Mouse (Mus musculus) small intestine, adult 2 months (tissue): ENCODE measurements around the gene Gm21860. TPM values are rescaled to one million over a fixed set of nuclear protein-coding genes. Genes with fewer than 3 reads are reported as not detected.
"Not testable (repeated sequence)": the region's sequence is repeated elsewhere in the genome, so short reads cannot be mapped to it uniquely, and the experiment has no call there.

Experiments
- H3K27ac ChIP-seq: fragments of 200-500 bp; 2 replicates; pipeline ENCODE4 v1.5.1; 2012; ENCODE audit warnings: low read depth, low read length, control low read depth, inconsistent platforms; ENCODE audit not compliant: insufficient read depth
- H3K27me3 ChIP-seq: fragments of 200-500 bp; 2 replicates; pipeline ENCODE4 v1.6.1; 2012; ENCODE audit warnings: mild to moderate bottlenecking, moderate library complexity, low read length, inconsistent platforms; ENCODE audit not compliant: control insufficient read depth, insufficient read depth
- H3K36me3 ChIP-seq: fragments of 200-500 bp; 2 replicates; pipeline ENCODE4 v1.6.1; 2012; ENCODE audit warnings: mild to moderate bottlenecking, low read length, control low read depth, inconsistent platforms; ENCODE audit not compliant: control insufficient read depth, insufficient read depth
- H3K4me1 ChIP-seq: fragments of 200-500 bp; 2 replicates; pipeline ENCODE4 v1.6.1; 2012; ENCODE audit warnings: low read length, inconsistent platforms, mixed read lengths; ENCODE audit not compliant: control insufficient read depth, insufficient read depth, insufficient read length
- H3K4me3 ChIP-seq: fragments of 200-500 bp; 2 replicates; pipeline ENCODE4 v1.5.1; 2012; ENCODE audit warnings: low read depth, mild to moderate bottlenecking, control low read depth, inconsistent platforms, low read length, moderate library complexity
- WGBS: fragments of 180-500 bp; shearing (Covaris S2); methylation state at CpG from one replicate; pipeline ENCODE4 v1.1.7; 2018; 5-methylcytosine and 5-hydroxymethylcytosine counted together
- polyA plus RNA-seq: library from polyadenylated mRNA; depleted of rRNA; stranded (reverse); fragments of >200 nt; gene quantifications from 2 replicates; pipeline ENCODE4 v1.2.3, GENCODE M21; 2012; rRNA removed

The Gm21860 gene
- polyA plus RNA-seq, 1 experiment, result not detected

- not testable (repeated sequence) for H3K4me1 ChIP-seq, H3K27ac ChIP-seq, H3K36me3 ChIP-seq, H3K4me3 ChIP-seq, H3K27me3 ChIP-seq
- WGBS, result 30% methylated on average over 5 of the region's 5 CpGs
These were observed 34.1 kb downstream of the Gm21860 start for GRCm38 (mm10) chrY:90720505-90720904.

GRCm38 (mm10) chrY:90719403-90720232 lies 35.0 kb downstream of the Gm21860 start:
- H3K27ac ChIP-seq, H3K4me3 ChIP-seq, H3K36me3 ChIP-seq, H3K4me1 ChIP-seq, H3K27me3 ChIP-seq: not testable (repeated sequence)
- WGBS, result 86% methylated on average over 13 of the region's 13 CpGs

DNA sequence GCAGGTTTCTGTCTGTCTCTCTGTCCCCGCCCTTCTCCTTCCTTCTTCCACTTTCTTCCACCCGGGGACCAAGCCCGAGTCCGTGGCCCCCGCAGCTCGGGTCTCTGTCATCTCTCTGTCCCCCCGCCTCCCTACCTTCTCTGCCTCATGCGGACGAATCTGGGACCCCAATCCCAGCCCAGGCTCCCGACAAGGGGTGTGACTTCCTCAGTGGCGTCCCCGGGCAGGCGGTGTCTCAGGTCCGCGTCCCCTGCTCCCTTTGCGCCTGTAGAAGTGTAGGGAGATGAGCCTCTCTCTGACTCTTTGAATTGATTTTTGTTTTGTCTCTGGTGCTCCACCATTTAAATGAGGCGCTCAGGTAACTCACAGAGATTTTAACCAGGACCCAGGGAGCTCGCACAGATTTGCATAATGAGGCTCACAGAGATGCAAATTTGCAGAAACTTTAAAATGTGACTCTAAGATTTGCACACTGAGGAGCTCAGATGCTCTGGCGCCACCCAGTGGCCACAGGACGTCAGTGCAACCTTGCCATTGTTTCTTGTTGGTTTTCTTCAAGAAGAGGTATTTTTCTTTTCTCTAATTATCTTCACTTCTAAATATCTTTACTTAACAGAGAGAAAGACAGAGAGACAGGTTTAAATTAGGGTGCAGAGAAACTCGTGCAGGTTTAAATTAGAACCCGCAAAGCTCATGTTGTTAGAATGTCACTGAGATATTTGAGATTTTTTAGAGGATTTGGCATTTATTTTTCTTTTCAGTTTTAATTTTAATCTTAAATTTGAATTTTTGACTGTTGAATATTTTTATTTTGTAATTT lies 35.8 kb downstream of the Gm21860 start:
- not testable (repeated sequence) for H3K36me3 ChIP-seq, H3K27me3 ChIP-seq, H3K4me3 ChIP-seq, H3K4me1 ChIP-seq, H3K27ac ChIP-seq
- 81% methylated on average over 22 of the region's 22 CpGs for WGBS

- WGBS, result 82% methylated on average over 9 of the region's 9 CpGs
- not testable (repeated sequence) for H3K4me3 ChIP-seq, H3K27ac ChIP-seq, H3K27me3 ChIP-seq, H3K36me3 ChIP-seq, H3K4me1 ChIP-seq
These were observed 36.6 kb downstream of the Gm21860 start for GRCm38 (mm10) chrY:90718021-90718420.

DNA sequence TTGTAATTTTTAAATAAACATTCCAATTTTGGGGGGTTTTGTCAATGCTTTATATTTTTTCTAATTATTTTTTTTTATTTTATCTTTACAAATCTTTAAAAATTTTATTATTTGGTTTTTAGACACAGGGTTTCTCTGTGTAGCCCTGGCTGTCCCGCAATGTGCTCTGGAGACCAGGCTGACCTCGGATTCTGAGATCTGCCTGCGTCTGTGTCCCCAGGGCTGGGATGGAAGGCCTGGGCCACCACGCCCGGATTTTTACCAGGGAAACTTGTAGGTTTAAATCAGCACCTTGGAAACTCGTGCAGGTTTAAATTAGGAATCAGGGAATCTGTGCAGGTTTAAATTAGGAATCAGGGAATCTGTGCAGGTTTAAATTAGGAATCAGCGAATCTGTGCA lies 37.1 kb downstream of the Gm21860 start:
- not testable (repeated sequence) for H3K36me3 ChIP-seq, H3K4me1 ChIP-seq, H3K27ac ChIP-seq, H3K4me3 ChIP-seq, H3K27me3 ChIP-seq
- WGBS, result 70% methylated on average over 7 of the region's 7 CpGs

Other genes starting within 250 kb of the Gm21860 start
- gene Gm47283, start 29.9 kb upstream of the Gm21860 start, polyA plus RNA-seq, result not detected in 2 replicates
- gene Gm21748, start 84.4 kb upstream of the Gm21860 start, polyA plus RNA-seq, result not detected in 2 replicates